Mouse (Mus musculus): Measurements from ENCODE around the gene Ccl7.
A peak's percentile ranks its signal among the peaks of the same experiment; 100 is the strongest.

The Ccl7 gene

GRCm38 (mm10) chr11:82035356-82035755, 10.2 kb upstream of the Ccl7 start, which contains the start of gene Ccl2:
Gene Ccl2 (plus strand): TSS chr11:82035571.
- DNase-seq (ENCODE audit: low spot score), result peak; percentile 56

DNA sequence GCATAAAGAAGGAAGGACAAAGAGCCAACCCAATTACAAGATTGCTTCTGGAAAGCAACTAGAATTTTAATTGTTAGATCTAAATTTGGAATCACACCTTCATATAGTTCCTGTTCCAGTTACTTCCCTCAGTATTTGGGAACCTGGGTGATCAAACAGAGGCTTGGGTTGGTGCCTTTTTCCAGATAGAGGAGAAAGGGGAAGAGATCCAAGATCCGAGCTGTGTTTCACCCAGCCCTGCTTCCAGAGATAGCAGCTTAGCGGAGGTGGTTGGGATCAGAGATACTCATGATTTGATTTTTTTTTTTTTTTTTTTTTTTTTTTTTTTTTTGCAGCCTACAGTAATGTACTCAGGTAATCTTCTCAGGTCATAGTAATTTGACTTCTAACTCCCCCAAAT, 9.7 kb upstream of the Ccl7 start:
- DNase-seq (ENCODE audit: low spot score), result no peak

DNA sequence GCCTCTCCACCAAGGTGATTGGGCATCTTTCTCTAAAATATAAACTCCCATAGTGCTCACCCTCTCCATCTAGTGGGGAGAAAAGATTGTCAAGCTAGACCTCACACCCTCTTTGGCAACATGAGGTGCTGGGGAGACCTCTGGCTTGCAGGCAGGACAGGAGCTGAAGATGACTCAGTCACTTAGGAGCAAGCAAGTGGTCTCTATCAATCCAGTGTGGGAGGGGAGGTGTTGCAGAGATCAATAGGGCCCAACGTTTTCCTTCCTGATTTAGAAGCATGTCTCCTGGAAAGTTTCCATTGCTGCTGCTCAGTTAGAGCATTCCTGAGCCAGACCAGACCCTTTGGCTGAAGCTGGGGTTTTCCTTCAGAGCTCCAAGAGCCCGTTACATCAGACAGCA, 7.0 kb upstream of the Ccl7 start, which contains the start of gene Gm17268:
TSS of gene Gm17268 (minus strand) at position 28 of the 400 bp plus-strand sequence.
- DNase-seq (ENCODE audit: low spot score), result no peak

DNA sequence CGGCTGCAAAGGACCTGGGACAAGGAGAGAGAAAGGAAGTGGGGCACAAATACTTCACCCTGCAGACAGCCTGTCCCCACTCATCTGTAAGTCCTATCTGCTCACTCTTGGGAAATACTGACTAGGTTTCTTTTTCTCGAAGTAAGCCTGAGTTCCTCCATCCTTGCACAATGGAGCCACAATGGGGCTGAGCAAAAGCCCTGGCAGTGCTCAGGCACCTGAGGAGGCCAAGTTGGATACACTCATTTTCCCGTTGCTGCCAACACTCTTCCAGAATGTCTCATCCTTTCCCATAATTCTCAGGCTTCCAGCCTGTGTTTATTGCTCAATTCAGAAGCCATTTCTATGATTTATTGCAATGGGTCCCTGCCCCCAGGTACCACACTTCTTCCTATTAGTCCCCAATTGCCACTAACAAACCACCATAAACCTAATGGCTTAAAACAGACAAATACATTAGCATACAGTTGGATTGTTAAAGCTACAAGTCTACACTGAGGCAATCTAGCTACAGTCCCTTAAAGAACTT, 6.3 kb upstream of the Ccl7 start:
- DNase-seq (ENCODE audit: low spot score), result no peak

DNA sequence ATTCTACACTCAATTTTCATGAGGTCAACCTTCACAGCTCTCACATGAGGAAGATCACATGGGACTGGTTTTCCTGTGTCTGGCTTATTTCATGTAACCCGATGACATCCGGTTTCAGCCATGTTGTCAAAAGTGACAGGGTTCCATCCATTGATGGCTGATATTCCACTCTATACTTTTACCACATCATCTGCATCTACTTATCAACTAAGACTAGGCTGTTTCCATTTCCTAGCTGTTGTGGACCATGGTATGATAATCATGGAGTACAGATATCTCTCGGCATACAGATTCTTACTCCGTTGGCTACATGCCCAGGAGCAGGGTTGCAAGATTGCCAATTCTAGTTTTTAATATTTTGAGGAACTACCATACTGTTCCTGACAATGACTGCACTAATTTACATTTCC, 3.8 kb upstream of the Ccl7 start:
- no peak for DNase-seq (ENCODE audit: low spot score)

DNA sequence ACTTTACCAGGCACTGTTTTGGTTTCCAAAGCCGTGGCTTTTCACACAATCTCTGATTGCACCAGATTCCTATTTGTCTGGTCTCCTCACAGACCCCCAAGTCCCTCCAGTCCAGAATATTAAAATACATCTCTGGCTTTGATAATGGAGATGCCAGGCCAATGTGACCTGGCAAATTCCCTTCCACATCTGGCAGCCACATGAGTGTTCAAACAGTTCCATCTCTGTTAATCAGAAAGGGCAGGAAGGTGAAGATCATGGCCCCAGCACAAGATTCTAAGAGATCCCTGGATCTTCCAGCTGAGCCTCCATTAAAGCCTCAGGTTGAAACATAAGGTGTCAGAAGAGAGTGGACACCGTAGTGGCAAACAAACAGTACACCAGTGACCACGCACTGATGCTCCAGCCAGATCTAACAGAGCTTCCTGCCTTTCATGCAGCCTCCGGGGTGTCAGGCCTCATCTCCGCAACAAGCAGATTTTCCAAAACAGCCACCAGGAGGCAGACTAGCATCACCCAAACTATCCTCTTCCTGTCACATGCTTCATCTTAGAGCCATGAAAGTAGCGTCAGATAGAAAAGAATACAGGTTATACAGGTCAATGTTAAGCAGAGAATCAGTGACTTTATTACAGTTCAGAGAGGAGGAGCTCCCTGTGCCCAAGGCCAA, 2.4 kb downstream of the Ccl7 start:
- peak; percentile 25 for DNase-seq (ENCODE audit: low spot score)

DNA sequence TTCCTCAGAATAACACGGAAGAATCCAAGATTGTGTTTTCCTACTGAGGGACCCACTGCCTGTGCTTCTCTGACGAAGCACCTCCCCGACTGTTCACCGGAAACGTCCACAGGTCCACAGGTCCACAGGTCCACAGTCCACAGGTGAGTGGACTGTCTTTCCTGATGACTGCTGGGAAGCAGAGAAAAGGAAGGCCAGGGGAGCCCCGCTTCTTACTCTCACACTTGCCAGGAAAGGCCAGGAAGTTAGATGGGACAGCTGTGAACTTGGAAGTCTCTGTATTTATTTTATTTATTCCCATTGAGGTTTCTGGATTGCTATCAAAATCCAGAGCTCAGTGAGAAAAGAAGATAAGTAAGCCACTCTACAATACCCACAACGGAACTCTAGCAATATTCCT, 8.3 kb downstream of the Ccl7 start:
- DNase-seq (ENCODE audit: low spot score), result no peak

GRCm38 (mm10) chr11:82057646-82058045, 12.1 kb downstream of the Ccl7 start, which contains the start of gene Ccl11:
Gene Ccl11 (plus strand): TSS chr11:82057823.
- no peak for DNase-seq (ENCODE audit: low spot score)

DNA sequence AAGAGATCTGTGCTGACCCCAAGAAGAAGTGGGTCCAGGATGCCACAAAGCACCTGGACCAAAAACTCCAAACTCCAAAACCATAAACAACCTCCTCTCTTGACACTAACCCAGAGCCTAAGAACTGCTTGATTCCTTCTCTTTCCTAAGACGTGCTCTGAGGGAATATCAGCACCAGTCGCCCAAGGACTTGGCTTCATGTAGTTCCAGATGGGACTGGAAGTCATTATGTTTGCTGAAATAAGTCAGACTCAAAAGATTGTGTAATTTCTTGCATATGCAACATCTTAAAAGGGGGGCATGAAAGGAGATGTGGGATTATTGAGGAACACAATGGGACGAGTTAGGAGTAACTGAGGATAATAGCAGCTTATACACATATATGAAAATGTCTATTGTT, 16.7 kb downstream of the Ccl7 start:
- DNase-seq (ENCODE audit: low spot score), result no peak

- no peak for DNase-seq (ENCODE audit: low spot score)
Observed at GRCm38 (mm10) chr11:82063454-82063853, 17.9 kb downstream of the Ccl7 start.

DNA sequence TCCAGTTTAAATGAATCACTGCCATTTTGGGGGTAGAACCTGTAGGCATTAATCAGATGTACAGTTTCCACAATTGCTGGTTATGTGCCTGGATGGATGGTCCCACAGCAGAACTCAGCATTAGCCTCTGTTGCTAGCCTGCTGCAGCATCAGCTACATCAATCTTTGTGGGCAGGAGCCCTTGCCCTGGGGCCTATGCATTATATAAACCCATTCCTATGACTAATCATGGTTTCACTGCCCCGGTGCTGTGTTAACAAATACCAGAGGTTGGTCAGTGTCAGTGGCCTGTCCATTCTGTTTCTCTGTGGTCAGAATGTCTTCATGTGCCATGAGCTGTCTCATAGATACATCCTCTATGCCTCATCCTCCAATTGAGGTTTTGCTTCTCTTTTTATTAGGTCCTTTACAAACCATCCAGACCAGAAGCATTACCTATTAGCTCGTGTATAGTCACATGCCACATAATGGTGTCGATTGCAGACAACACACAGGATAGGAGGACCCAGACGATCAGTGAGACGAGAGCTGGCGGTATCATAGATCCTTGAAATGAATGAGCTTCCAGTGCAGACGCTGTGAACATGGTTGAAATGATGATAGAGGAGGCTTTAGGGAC, 21.6 kb downstream of the Ccl7 start:
- no peak for DNase-seq (ENCODE audit: low spot score)

DNA sequence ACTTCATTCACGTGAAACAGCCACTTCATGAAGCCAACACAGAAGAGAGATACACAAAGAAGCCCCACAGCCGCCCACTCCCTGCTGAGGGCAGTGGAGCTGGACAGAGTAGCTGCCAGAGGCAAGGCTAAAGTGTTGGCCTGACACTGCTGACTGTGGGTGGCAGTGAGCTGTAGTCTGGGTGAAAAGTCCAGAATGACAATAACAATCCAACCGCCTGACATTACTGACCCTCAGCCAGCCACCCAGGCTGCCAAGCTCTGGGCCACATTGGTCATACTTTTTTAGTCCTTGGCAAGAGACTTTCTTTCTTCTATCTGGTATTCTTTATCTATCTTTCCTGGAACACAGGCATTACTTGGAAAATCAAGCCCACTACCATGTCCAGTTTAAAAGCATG, 25.6 kb downstream of the Ccl7 start:
- DNase-seq (ENCODE audit: low spot score), result no peak

DNA sequence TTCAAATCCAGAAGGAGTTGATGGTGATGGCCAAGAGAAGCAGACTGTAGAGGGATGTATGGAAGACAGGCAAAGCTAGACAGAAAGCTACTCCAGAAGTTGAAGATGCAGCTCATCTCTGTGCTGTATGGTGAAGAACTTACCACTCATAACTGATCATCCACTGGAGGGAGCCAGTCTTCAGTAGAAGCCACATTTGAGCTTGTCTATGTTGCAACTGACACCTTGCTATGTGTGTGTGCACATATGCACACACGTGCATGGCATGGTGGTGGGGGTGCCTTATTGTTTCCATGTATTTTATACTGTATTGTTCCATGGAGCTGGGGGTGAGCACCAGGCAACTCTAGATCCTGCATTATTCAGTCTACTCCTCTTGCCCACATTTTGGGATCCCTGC, 26.9 kb downstream of the Ccl7 start:
- no peak for DNase-seq (ENCODE audit: low spot score)

DNA sequence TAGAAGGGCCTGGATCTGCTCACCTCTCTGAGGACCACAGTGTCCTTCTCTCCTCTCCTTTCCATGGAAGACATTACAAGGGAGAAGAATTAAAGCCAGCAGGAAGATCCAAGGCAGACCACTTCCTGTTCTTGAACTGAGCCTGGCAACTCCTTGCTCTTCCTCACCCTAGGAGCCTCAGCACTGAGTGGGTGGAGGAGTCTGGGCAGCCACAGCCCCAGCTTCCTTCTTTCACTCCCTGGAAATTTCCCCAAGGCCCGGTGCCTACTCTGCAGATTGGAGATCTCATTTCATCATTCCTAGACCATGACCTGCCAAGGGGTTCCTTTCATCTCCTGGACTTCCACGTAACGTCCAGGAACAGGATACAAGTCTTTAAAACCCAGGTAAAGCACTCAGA, 27.5 kb downstream of the Ccl7 start:
- DNase-seq (ENCODE audit: low spot score), result no peak

- DNase-seq (ENCODE audit: low spot score), result no peak
Observed at GRCm38 (mm10) chr11:82073686-82074085, 28.2 kb downstream of the Ccl7 start.

DNA sequence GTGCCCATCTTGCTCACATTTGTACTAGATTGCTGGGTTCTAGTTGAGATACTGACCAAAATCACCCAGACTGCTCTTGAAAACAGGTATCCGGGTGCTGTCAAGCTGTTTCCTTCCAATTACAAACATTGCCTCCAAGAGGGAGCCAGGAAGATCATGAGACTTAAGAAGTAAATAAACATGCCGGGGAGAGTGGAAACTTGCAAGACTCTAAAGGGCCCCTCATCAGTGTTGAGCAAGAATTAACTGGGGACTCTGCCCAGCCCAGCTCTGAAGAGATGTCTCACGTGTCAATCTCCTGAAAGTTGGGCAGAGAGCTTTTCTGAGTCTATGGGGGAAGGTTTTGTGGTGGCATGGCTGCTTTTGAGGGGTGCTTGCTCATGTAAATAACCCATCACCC, 31.5 kb downstream of the Ccl7 start:
- no peak for DNase-seq (ENCODE audit: low spot score)

DNA sequence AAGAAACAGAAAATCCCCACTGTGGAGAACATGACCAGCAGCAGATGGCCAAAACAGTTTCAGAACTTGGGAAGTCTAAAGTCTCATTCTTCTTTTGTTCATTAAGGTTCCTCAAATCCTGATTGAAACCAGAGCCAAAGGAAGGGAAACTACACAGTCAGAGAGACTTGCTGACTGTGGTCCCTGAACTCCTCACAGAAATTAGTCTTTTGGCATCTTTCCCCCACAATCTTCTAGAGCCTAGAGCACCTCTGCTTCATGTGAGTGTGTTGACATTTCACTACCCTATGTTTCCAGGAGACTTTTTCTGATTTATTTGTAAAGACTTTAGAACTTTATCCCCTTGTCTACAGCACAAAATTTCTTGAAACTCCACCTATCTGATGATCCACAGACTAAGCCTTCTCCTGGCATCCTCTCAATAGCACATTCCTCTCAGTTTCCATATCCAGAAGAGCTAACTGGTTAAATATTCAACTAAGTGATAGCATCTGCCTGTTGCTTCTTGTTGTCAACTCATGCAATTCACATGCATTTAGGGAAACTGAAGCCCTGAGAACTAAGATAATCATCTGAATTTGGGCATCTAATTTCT, 32.7 kb downstream of the Ccl7 start:
- DNase-seq (ENCODE audit: low spot score), result no peak

GRCm38 (mm10) chr11:82080865-82081264, 35.4 kb downstream of the Ccl7 start:
- DNase-seq (ENCODE audit: low spot score), result no peak

- DNase-seq (ENCODE audit: low spot score), result no peak
Observed at GRCm38 (mm10) chr11:82084360-82084759, 38.8 kb downstream of the Ccl7 start.

Measured in ovary, postnatal 36 days (tissue).